Mouse (Mus musculus) olfactory bulb, adult 2 months (tissue): ENCODE results near the gene Acvr1b.

ENCODE experiments used
- CTCF ChIP-seq: fragments of 200-500 bp; IDR thresholded peaks from 2 replicates; pipeline ENCODE4 v1.5.1; 2012; ENCODE audit warnings: low read depth, mild to moderate bottlenecking, low read length, moderate library complexity; ENCODE audit not compliant: insufficient read depth
- POLR2A ChIP-seq: fragments of 200-500 bp; IDR thresholded peaks from 2 replicates; pipeline ENCODE4 v1.6.1; 2012; ENCODE audit warnings: mild to moderate bottlenecking, low read depth, low read length, moderate library complexity; ENCODE audit not compliant: insufficient read depth

DNA sequence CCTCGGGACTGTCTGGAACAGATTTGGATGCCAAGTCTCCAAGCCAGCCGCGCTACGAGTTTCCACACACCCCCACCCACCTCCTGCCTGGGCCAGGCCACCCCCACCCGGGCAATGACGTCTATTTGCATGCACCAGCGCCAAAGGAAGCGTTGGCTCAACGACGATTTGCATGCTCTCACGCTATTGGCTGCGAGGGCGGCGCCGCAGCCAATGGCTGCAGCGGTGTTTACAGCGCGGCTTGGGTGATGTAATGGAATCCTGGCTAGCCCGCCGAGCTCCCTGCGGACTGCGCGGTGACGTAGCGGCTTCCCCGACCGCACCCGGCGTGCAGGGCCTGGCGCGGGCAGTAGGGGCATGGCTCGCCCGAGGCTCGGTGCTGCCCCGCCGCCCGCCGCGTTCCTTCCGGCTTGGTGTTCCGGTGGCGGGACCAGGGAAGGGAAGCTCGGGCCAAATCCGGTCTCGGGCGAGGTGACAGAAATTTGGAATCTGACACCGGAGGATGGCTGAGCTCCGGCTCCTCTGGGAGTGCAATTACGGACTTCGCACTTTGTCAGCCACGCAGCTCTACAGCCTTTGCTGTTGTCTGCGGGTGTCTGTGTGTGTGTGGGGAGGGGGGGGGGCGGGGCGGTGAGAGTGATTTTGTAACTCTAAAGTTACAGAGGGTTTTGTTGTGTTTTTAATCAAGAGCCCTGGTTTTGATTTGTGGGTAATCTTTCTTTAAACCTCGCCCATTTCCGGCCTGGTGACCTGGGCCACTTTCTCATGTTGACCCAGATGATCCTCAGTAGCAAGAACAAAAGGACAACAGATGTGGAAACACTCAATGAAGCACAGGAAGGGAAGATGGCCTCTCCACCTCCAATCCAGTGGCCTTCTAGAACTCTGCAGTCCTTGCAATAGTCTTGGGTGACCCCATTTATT is 72.6 kb downstream of the Acvr1b start:
- TF ChIP-seq CTCF (no peak), POLR2A (peak; percentile 65; the same call in 1 of the 2 replicates)
